Mouse (Mus musculus): ENCODE measurements around the gene Dctpp1.

Dctpp1 gene

DNA sequence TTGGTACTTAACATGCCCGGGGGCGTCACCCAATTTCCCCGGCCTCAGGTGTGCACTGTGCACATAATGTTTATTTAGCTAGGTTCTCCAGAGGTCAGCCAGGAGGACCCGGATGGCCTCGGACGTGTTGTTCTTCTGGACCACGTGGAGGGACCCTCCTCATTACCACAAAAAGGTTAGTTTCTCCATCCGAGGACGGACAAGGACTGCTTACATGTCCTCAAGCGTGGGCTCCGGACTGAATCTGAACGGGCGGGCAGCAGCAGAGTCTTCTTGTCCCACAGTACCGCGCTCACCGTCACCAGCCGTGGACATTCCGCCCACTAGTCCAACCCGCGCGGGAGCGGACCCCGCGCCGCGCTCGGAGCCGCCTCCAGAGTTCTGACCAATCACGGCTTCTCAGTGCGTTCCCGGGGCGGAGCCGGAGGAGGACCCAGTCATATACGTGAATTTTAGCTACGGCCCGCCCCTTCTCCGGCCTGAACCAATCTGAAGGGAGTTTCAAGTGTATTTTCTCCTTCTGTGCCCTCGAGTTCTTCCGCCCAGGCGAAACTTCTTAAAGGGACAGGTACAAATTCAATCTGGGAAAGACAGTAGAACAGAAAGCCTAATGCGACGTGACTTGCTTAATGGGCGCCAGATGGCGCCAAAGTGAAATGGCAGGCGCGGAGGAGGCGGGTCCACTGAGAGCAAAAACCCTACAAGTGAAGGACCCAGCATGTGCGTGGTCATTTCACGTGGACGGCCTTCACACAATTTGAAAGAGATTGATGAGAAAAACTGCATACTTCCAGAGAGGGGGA is at the start of gene Dctpp1:
TSS of gene Dctpp1 (minus strand) at position 401 of the 803 bp plus-strand sequence.
- peak; percentile 97 for DNase-seq (ENCODE audit: low read depth)

DNA sequence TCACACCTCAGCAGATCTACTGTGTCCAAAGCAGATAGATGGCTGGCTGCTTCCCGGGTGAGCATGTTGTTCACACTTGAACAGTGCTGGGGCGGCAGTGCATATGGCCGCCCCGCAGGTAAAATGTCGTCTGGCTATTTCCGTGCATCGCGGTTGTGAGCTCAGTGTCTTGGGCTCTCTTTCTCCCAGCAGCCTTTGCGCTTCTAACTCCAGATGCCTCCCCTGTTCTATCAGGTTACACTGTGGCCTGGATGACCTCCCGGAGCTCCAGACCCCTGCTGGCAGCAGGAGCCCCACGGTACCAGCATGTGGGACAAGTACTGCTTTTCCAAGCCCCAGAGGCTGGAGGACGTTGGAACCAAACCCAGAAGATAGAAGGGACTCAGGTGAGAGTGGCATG is 49.4 kb upstream of the Dctpp1 start:
- no peak for DNase-seq (ENCODE audit: low read depth)

DNA sequence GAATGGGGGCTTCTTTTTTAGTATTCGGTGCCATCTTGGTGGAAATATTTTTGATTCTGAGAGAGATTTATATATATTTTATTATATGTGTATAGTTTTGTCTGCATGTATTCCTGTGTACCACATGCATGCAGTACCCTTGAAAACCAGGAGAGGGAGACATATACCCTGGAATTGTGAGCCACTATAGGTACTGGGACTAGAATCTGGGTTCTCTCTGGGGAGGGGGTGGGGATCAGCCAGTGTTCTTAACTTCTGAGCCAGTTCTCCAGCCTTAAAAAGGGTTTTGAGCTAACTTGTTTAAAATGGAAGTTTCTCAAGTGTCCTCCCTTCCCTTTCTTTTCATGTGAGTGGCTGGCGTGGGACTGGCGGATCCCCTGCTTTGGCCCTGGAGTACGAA is 48.4 kb upstream of the Dctpp1 start:
- DNase-seq (ENCODE audit: low read depth): no peak

DNA sequence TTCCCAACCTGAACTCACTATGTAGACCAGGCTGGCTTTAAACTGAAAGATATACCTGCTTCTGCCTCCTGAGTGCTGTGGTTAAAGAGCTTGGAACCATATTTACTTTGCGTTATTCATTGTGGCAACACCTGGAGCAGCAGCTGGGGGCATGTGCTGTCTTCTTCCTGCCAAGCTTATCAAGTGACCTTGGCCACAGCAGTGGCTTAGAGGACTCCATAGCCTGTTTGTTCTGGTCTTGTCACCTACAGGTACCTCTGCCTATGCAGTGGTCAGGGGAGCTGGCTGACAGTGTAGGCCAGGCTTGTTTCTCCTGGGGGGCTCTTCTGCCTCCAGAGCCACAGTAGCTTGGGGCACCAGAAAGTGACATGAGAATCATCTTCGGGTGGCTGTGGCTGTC is 47.9 kb upstream of the Dctpp1 start:
- DNase-seq (ENCODE audit: low read depth): no peak

DNA sequence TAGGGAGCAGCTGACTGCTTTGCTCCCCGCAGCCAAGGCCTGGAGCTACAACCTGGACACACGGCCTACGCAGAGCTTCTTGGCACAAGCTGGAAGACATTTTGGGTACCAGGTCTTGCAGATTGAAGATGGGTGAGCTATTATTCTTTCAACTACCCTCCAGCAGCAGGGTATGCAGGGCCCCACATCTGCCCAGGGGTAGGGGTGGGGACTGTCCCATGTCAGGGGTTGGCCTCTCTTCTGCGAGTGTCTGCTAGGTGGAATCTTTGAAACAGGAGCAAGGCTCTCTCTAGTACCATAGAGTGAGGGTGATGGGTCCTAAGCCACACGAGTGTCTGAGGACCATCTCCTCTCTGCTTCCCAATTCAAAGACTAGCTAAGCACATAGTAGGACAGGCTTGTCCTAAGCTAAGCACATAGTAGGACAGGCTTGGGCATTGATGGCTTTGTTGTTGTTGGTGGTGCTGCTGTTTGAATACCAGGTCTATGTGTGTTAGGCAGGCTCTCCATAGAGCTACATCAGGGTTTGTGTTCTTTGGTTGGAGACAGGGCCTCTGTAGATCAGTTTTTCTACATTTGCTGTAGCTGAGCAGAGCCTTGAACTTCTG is 37.2 kb upstream of the Dctpp1 start:
- DNase-seq (ENCODE audit: low read depth): no peak

DNA sequence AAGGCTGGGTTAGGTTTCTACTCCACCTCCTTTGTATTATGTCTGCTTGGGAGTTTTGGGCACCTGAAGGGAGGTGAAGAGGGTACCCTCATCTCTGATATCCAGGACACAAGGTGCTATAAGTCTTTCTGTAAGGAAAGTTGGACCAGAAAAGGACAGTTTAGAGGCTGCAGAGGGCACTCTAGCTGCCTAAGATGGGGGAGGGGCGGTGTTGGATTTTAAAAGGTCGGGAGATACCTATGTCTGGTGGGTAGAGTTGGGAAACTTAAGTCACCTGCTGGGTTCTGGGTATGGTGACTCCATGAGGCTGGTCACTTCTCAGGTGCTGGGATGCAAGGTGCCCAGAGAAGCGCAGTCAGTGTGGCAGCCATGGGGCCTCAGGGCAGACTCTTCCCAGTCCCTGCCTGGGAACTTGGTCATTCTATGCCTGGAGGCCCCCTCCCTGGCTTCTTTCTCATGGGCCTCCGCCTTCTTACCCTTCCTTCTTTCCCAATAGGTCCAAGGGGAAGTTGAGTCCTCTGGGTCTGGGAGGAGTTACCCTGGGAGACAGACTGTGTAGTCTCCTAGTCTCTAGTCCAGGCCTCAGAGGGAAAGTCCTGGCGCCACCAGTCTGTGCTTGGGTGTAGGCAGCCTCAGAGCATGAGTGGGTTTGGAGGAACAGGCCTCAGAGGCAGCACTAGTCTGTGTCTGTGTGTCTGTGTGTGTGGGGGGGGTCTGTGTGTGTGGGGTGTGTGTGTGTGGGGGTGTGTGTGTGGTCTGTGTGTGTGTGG is 36.5 kb upstream of the Dctpp1 start:
- no peak for DNase-seq (ENCODE audit: low read depth)

DNA sequence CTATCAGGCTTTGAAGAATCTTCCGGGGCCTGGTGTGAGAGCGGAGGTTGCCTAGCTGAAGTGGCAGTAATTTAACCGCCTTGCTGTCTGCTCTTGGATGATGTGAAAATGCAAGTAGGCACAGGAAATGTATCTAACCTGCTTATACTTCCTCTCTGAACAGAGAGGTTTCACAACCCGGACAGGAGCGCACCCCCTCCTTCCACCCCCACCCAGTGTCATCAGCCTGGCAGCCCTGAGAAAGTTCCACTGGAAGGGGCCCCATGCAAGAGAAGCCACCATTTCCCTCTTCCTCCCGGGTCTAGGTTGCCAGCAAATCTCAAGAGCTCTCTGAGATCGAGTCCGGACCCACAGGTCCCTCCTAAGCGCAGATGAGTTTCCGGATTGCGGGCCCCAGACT is 35.6 kb upstream of the Dctpp1 start, which contains the start of gene Itgal:
TSS of gene Itgal (plus strand) at position 163 of the 400 bp plus-strand sequence.
- DNase-seq (ENCODE audit: low read depth): no peak

DNA sequence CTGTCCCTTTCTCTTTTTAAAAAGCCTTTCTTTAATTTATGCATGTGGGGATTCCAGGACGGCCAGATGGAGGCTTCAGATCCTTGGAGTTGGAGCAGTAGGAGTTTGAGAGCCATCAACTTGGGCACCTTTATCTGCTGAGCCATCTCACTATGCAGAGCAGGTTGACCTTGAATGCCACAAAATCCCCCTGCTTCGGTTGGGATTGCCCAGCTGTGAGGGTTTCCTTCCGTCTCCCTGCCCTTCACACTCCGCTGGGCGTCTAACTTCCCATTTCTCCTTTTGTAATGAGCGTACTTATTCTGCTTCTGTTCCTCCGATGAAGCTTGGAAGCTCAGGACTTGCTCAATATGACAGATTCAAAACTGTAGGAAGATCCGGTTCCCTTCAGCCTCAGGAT is 29.6 kb upstream of the Dctpp1 start:
- DNase-seq (ENCODE audit: low read depth): no peak

DNA sequence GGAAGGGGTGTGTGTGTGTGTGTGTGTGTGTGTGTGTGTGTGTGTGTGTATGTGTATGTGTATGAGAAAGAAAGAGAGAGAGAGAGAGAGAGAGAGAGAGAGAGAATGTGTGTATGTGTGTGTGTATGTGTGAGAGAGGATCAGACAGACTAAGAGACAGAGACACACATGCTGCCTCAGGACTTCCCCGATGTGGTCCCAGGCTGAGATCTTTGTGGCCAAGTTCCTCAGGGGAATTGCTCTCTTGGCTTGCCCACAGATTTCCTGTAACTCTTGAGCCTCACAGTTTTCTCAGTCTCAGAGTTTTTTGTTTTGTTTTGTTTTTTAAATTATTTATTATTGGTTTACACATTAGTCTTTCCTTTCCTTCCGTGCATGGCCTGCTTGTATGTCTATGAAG is 28.8 kb upstream of the Dctpp1 start:
- no peak for DNase-seq (ENCODE audit: low read depth)

DNA sequence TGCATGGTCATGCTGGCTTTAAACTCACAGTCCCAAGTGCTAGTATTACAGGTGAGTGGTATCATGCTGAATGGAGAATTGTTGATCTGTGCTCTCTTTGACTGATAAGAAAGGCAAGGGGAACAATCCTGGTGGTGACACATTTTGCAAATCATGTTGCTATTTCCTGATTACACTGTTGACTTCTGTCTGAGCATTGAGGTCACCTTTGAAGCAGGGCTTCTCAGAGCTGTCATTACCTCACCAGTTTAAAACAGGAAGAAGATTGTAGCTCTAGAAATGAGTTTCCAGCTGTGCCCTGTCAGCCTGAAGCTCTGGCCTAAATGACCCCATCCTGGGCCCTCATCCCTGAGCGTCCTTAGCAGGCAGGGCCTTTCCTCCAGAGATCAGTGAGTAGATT is 27.4 kb upstream of the Dctpp1 start:
- no peak for DNase-seq (ENCODE audit: low read depth)

DNA sequence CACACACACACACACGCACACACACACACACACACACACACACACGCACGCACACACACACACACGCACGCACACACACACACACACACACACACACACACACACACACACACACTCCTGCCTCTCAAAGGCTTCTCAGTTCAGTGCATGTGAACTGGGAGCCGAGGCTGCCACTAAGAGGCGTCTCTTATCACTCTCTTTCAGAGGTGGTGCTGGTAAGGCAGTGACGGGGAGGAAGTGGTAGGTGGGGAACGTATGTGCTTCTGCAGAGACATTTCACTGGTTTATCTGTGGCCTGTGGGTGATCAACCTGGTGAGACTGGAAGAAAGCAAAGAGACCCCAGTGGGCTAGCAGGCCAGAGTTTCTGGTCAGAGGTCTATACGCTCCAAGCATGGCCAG is 24.6 kb upstream of the Dctpp1 start:
- no peak for DNase-seq (ENCODE audit: low read depth)

DNA sequence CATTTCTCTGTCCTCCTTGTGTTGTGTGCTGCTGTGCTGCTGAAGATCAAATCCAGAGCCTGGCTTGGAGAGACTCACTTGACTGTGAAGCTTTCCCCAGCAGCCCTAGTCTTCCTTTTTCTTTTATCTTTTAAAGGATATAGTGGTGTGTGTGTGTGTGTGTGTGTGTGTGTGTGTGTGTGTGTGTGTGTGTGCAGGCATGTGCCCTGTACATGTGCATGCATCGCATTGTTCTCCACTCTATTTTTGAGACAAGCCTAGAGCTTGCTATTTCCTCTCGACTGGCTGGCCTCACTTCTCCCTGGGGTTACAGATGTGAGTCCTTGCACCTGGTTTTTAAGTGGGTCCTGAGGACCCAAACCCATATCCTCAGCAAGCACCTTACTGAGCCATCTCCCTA is 21.7 kb upstream of the Dctpp1 start:
- DNase-seq (ENCODE audit: low read depth): no peak

DNA sequence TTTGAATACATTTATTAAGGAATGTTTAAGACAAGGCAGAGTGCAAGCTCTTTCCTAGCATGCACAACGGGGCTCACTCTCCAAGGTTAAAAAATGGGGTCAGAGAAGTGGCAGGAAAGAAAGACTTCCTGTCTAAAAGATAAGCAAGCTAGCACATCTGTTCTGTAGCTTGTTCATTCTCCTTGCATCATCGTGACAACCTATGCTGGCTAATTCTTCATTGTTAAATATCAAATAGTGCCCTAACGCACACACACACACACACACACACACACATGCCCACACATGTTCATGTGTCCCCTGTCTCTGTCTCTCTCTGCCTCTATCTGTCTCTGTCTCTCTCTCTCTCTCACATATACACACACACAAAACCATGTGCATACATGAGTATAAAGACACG is 20.6 kb upstream of the Dctpp1 start:
- DNase-seq (ENCODE audit: low read depth): no peak

DNA sequence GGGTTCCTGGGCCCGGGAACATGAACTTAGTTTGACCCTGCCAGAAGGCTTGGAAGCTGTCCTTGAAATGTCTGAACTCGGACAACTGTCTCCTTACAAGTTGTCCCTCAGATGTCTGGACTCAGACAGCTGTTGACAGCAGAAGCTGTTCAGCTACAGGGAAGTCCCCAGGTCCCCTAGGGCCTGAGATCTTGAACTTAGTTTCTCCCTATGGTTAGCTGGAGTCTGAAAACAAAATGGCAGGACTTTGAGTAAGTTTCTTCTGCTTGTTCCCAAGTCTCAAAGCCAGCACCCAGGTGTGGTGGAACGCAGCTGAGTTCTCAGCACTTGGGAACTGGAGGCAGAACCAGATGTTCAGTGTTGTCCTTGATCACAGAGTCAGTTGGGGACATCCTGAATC is 19.6 kb upstream of the Dctpp1 start:
- no peak for DNase-seq (ENCODE audit: low read depth)

DNA sequence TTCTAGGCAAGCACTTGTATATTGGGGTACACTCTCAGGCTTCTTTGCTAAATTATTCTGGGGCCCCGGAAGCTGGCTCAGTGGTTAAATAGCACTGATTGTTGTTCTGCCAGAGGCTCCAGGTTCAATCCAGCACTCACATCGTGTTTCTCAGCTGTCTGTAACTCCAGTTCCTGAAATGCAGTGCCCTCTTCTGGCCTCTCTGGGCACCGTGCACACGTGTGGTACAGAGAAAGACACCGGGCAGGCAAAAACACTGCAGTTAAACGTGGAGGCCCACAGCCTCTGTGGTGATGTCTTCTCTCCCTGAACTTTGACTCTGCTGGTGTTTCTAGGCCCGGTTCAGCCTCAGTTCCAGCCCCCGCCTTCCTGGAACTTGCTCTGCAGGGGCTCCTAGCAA is 17.8 kb upstream of the Dctpp1 start:
- DNase-seq (ENCODE audit: low read depth): no peak

DNA sequence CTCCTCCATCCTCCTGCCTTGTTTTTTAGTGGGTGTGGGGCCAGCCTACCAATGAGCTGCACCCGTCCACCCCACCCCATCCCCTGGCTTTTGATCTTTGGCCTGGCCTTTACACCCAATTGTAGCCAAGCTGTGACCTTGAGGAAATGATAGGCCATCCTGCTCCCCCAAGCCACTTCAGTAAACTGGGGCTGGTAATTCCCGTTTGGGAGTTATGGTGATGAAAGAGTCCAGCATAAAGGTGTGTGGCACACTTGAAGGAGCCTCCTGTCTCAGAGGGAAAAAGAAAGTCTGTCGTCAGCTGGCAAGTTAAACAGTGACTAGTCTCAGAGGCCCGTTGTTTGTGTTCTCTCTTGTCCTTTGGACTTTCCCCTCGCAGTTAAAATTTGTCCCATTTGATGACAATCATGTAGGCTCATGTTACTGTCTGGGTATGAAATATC is 16.0 kb upstream of the Dctpp1 start:
- no peak for DNase-seq (ENCODE audit: low read depth)

DNA sequence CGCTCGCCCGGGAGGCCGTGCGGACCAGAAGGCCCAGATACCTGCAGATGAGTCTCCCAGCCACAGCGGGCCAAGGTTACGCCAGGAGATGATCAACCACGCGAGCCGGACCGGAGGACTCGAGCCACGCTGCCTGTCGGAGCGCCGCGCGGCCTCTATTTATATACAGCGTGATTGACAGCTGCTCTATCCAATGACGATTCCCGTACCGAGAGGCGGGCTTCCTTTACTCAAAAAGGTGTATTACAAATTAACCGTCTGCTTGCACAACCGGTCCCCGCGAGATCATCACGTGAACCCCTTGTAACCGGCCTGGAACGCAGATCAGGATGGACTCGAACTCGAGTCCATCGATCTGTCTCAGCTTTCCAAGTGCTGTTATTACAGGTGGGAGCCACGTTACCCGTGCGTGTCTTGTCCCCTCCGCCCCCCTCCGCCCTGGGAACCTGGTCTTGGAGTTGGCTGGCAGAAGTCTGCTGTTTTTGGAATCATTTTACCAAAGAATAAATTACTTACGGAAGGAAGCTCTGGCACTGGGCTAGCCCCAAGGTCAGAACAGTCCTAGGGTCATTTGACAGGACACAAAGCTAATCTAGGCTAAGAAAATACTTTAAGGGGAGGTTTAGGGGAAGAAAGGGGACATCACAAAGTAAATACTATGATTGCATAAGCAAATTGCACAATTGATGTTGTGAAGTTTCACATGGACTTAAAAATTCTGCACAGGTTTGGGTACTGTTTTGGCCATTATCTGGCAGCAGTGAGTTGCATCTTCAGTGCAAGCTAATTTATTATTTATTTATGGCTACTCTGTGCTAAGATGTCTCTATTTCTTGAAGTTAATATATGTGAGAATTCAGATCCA is 13.6 kb upstream of the Dctpp1 start, which contains the start of gene Sephs2:
TSS of gene Sephs2 (minus strand) at position 131 of the 865 bp plus-strand sequence.
- DNase-seq (ENCODE audit: low read depth): peak; percentile 86

DNA sequence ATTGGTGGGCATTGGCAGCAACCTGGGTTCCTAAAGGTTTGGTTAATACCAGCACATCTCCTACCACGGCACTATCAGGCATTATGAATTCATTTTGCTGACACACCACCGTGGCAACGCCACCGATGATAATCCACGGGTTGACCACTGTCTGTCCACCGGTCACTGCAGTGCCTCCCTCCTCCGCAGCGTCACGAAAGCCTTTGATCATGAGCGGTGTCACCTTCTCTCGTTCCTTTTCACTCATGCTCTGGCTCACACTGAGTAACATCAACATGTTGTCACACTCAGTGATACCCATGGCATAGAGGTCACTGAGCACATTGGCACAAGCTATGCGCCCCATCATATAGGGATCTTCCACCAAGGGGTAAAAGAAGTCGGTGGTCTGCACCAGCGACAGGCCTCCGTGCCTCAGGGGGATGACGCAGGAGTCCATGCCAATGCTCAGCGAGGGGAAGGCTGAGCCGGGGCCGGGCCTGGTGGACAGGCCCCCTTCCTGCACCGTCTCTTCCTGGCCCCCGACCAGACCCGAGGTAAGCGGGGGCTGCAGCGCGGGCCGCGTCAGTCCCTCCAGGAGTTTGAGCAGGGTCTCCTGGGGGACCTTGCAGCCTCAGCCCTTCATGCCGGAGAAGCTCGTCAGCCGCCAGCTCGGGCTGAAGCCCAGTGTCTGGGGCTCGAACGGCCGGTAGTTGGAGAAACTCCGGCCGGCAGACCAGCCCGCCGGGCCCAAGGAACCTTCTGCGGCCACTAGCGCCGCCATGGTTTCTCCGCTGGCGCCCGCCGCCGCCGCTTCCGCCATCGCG is 12.8 kb upstream of the Dctpp1 start:
- no peak for DNase-seq (ENCODE audit: low read depth)

DNA sequence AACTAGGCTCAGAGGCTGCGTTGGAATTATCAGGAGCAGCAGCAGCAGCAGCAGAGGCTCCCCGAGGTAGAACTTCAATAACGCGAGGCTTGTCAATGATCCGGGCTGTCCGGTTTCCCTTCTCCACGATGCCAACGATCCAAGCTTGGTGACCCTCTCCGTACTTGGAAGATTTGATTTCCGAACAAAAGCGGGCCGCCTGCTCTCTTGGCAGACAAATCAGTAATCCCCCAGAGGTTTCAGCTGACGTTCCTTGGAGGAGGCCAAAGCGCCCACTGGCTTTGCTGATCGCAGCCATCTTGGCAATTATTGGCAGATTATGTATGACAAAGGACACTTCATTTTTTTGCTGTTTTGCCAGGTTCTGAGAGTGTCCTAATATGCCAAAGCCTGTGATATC is 12.1 kb upstream of the Dctpp1 start:
- DNase-seq (ENCODE audit: low read depth): no peak

DNA sequence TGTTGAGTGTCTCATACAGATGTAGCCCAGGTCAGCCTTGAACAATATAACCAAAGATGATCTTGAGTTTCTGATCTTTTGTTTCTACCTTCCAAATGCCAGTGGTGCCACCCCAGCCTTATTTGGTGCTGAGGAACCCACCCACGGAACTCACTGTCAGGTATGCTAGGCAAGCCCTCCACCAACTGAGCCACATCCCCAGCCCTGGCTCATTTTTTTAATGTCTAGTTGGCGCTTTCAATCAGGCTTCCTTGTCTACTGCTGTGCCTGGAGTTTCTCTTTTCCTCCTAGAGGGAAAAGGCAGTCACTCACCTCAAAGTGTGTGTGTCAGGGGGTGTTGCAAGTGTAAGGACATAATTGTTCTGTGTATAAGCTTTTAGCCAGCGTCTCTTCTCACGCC is 10.6 kb upstream of the Dctpp1 start:
- DNase-seq (ENCODE audit: low read depth): no peak

DNA sequence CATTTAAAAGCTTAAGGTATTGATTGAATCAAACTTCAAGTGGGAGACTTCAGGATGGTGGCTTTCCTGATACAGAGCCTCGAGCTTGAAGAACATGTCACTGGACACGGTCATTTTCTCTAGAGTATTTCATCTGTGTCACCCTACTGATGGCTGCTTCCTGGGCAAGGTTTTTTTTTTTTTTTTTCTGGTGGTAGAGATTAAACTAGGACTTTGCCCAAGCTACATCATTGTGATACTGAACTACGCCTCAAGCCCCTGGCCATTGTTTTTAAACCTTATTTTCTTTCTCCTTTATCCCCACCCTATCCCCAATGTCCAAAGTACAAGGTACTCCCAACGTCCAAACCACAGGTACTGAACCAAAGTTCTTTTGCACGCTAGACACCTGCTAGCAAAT is 10.2 kb upstream of the Dctpp1 start:
- DNase-seq (ENCODE audit: low read depth): no peak
